Mouse (Mus musculus) midbrain, embryonic 11.5 days (tissue): ENCODE data around the gene Alg9. TPM values are rescaled to one million over a fixed set of nuclear protein-coding genes. Genes with fewer than 3 reads are reported as not detected.

Experiments used
- ATAC-seq: fragments of 200-750 bp; cut with Nextera tagmentation; 2 replicates; pipeline ENCODE4 v1.8.0; 2017; ENCODE audit warnings: moderate TSS enrichment, moderate library complexity; ENCODE audit not compliant: low FRiP score
- DNase-seq: peaks from one replicate; pipeline ENCODE4 v3.0.0; 2015; ENCODE audit warnings: low spot score; ENCODE audit errors: missing footprints
- H3K27ac ChIP-seq: fragments of 300-500 bp; sonication (generic); 2 replicates; pipeline ENCODE4 v1.5.1; 2014; ENCODE audit warnings: low read depth, low read length
- H3K27me3 ChIP-seq: fragments of 300-500 bp; sonication (generic); 2 replicates; pipeline ENCODE4 v1.6.1; 2014; ENCODE audit warnings: mild to moderate bottlenecking, low read length, moderate library complexity, mixed read lengths; ENCODE audit not compliant: control insufficient read depth, insufficient read depth
- H3K36me3 ChIP-seq: fragments of 300-500 bp; sonication (generic); 2 replicates; pipeline ENCODE4 v1.6.1; 2014; ENCODE audit warnings: mild to moderate bottlenecking, low read length, moderate library complexity, mixed read lengths; ENCODE audit not compliant: control insufficient read depth, insufficient read depth
- H3K4me1 ChIP-seq: fragments of 300-500 bp; sonication (generic); 2 replicates; pipeline ENCODE4 v1.6.1; 2014; ENCODE audit warnings: low read length; ENCODE audit not compliant: control insufficient read depth, insufficient read depth
- H3K4me2 ChIP-seq: fragments of 300-500 bp; sonication (generic); 2 replicates; pipeline ENCODE4 v1.6.1; 2014; ENCODE audit warnings: mild to moderate bottlenecking, moderate library complexity
- H3K4me3 ChIP-seq: fragments of 300-500 bp; sonication (generic); 2 replicates; pipeline ENCODE4 v1.5.1; 2014; ENCODE audit warnings: low read depth, low read length
- H3K9ac ChIP-seq: fragments of 300-500 bp; sonication (generic); 2 replicates; pipeline ENCODE4 v1.6.1; 2014; ENCODE audit warnings: low read length
- H3K9me3 ChIP-seq: fragments of 300-500 bp; sonication (generic); 2 replicates; pipeline ENCODE4 v1.6.1; 2016; ENCODE audit warnings: low read length; ENCODE audit not compliant: control insufficient read depth
- WGBS: fragments of 180-500 bp; shearing (Covaris S2); extraction: QIAGEN DNeasy Blood & Tissue Kit; methylation state at CpG from one replicate; pipeline ENCODE4 v1.1.7; 2014; 5-methylcytosine and 5-hydroxymethylcytosine counted together
- polyA plus RNA-seq: library from polyadenylated mRNA; unstranded; fragments of >200 nt; fragmentation: Nextera tagmentation; extraction: Ambion mirVana; gene quantifications from 2 replicates; pipeline ENCODE4 v1.2.1, GENCODE M21; 2014

The Alg9 gene
- polyA plus RNA-seq, 1 experiment from 2014 or later = 34.4 TPM

DNA sequence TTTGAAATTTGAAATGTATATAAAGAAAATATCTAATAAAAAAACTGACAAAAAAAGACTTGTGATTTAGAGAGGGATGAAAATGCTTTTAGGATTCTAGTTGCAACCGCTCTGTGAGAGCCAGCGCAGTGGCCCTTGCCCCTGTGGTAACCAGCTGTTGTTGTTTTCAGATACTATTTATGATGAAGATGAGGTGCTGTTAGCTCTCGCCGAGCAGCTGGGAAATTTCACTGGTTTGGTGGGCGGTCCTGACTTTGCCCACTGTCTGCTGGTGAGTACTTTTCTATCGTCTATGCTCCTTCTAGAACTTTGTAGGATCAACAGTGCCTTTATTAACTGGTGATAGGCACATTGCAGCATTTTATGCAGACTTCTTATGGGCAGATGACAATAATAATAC lies 83.9 kb downstream of the Alg9 start:
- ATAC-seq (no peak), DNase-seq (no peak)
- no peaks in the 10 kb centered on the region for H3K9me3 ChIP-seq
- H3K4me2 ChIP-seq = no peak overlapping the region
- no peak overlapping the region for H3K4me3 ChIP-seq
- 96% methylated on average over 6 of the region's 6 CpGs for WGBS
- H3K27ac ChIP-seq = no peak overlapping the region
- peaks cover 20% of the 10 kb centered on the region for H3K36me3 ChIP-seq
- no peak overlapping the region for H3K9ac ChIP-seq
- no peaks in the 10 kb centered on the region for H3K27me3 ChIP-seq
- H3K4me1 ChIP-seq = peaks cover 9% of the 10 kb centered on the region

DNA sequence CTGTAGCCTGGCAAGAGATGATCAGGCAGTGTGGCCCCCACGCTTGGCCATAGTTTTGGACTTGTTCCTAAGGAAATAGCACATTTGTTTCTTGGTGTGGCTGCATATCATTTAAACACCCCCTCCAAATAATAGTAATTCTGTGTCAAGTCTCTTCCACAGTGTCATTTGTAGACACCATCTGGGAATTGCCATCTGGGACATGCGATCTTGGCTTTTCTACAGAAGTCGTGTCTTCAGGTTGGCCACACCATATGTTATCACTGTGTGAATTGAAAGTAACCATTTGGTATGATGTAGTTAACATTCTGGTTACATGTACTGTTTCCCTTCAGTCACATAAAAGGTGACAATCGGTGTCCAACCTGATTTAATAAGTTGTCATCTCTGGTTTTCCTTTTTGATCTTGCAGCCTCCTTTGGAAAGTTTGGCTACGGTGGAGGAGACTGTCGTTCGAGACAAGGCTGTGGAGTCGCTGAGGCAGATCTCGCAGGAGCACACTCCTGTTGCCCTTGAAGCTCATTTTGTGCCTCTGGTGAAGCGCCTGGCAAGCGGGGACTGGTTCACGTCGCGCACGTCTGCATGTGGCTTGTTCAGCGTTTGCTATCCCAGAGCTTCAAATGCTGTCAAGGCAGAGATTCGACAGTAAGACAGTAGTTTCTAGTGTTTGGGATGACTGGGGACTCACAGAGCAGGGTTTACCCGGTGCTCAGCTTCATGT lies 86.5 kb downstream of the Alg9 start:
- Histone ChIP-seq H3K4me3 (no peak overlapping the region), H3K27me3 (no peaks in the 10 kb centered on the region), H3K27ac (no peak overlapping the region), H3K4me1 (peaks cover 3% of the 10 kb centered on the region), H3K9me3 (no peaks in the 10 kb centered on the region), H3K9ac (no peak overlapping the region), H3K36me3 (peaks cover 25% of the 10 kb centered on the region), H3K4me2 (no peak overlapping the region)
- ATAC-seq = no peak
- DNase-seq = no peak
- WGBS = 95% methylated on average over 18 of the region's 18 CpGs

DNA sequence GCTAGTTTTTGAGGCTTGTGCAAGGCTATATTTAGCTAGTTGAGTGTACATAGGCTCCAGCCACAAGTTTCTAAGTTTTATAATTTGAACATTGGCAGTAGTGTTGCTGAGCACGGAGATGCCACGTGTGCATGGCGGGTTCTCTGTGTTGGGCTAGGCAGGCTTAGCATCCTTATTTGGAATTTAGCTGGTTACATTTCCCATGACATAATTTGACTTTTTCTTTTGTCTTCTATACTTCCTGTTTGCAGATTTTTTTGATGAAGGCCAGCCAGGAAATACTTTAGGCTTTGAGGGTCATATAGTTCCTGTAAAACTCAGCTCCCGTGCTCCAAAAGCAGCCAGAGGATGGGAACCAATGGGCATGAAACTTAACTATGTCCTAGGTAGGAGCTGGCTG lies 89.0 kb downstream of the Alg9 start:
- no peaks in the 10 kb centered on the region for H3K4me1 ChIP-seq
- H3K9ac ChIP-seq = no peak overlapping the region
- H3K9me3 ChIP-seq = no peaks in the 10 kb centered on the region
- H3K4me2 ChIP-seq = no peak overlapping the region
- H3K27ac ChIP-seq = no peak overlapping the region
- no peak overlapping the region for H3K4me3 ChIP-seq
- DNase-seq = no peak
- 88% methylated on average over 4 of the region's 4 CpGs for WGBS
- peaks cover 40% of the 10 kb centered on the region for H3K36me3 ChIP-seq
- H3K27me3 ChIP-seq = no peaks in the 10 kb centered on the region
- ATAC-seq = no peak

DNA sequence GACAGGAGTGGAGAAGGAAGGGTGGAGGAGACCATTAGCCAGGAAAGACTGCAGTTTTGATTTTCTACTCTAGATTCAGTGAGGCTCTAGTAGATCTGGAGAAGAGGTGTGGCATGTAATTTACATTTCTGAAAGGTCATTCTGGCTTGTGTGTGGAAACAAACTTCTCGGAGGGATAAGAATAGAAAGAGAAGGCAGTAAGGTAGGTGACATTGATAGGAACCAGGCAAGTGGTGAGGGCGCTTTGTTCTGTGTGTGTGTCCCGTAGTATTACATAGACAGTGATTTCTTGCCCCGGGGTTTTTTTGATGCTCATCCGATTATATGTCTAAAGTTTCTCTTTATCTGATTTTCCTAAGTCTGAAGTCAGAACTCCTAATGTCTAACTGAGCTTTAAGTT lies 90.1 kb downstream of the Alg9 start:
- no peaks in the 10 kb centered on the region for H3K9me3 ChIP-seq
- no peak overlapping the region for H3K9ac ChIP-seq
- no peaks in the 10 kb centered on the region for H3K4me1 ChIP-seq
- no peaks in the 10 kb centered on the region for H3K27me3 ChIP-seq
- H3K4me3 ChIP-seq = no peak overlapping the region
- ATAC-seq (no peak), DNase-seq (no peak)
- no peak overlapping the region for H3K27ac ChIP-seq
- peaks cover 40% of the 10 kb centered on the region for H3K36me3 ChIP-seq
- 95% methylated on average over 5 of the region's 5 CpGs for WGBS
- H3K4me2 ChIP-seq = no peak overlapping the region

DNA sequence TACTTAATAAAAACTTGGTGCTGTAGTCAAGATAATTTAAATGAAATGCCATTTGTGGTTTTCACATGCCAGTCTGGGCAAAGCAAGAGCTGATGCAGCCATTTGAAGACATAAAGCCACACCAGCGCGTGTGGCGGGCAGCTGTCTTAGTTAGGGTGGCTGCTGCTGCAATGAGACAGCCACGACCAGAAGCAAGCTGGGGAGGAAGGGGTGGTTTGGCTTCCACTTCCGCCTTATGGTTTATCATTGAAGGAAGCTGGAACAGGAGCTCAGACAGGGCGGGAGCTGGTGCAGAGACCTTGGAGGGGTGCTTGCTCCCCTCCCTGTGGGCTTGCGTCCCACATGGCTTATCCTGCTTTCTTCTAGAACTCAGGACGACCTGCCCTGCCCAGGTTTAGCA lies 91.0 kb downstream of the Alg9 start:
- no peak for DNase-seq
- Histone ChIP-seq H3K4me2 (no peak overlapping the region), H3K36me3 (peaks cover 40% of the 10 kb centered on the region), H3K9ac (no peak overlapping the region), H3K27ac (no peak overlapping the region), H3K4me3 (no peak overlapping the region), H3K4me1 (no peaks in the 10 kb centered on the region), H3K27me3 (no peaks in the 10 kb centered on the region), H3K9me3 (no peaks in the 10 kb centered on the region)
- WGBS = 93% methylated on average over 8 of the region's 8 CpGs
- no peak for ATAC-seq

DNA sequence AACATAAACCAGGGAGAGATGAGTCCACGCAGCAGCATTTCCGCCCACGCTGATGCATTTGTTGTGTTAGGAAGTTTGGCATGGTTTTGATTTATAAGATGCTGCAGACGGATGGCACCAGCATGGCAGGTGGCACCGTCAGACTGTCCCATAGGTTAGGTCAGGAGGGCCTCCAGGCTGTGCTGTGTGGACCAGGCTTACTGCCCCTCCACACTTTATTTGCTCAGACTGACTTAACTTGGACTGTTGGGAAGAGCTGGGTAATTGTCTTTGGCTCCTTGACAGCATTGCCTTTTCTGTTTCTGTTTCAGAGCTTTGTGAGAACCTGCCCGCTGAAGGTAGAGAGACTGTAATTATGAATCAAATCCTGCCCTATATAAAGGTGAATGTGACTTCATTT lies 92.2 kb downstream of the Alg9 start:
- Histone ChIP-seq H3K4me3 (no peak overlapping the region), H3K4me2 (no peak overlapping the region), H3K9me3 (no peaks in the 10 kb centered on the region), H3K27me3 (no peaks in the 10 kb centered on the region), H3K36me3 (peaks cover 32% of the 10 kb centered on the region), H3K4me1 (no peaks in the 10 kb centered on the region), H3K9ac (no peak overlapping the region), H3K27ac (no peak overlapping the region)
- 95% methylated on average over 6 of the region's 6 CpGs for WGBS
- no peak for ATAC-seq
- DNase-seq = no peak

DNA sequence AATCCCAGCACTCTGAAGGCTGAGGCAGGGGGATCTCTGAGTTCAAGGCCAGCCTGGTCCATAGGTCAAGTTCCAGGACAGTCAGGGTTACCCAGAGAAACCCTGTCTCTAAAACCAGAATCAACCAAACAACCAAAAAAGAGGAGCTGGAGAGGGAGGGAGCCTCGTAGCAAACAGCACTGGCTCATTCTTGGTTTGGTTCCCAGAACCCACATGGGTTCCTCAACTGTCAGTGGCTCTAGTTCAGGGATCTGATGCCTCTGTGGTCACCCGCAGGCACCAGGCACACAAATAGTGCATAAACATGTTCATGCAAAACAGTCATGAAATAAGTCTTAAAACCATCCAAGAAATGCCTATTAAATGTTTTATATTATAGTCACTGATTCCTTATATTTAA lies 93.4 kb downstream of the Alg9 start:
- H3K36me3 ChIP-seq = peaks cover 28% of the 10 kb centered on the region
- H3K4me1 ChIP-seq = no peaks in the 10 kb centered on the region
- 86% methylated on average over 2 of the region's 2 CpGs for WGBS
- DNase-seq = no peak
- no peaks in the 10 kb centered on the region for H3K27me3 ChIP-seq
- no peak overlapping the region for H3K4me2 ChIP-seq
- ATAC-seq = no peak
- H3K9ac ChIP-seq = no peak overlapping the region
- no peak overlapping the region for H3K4me3 ChIP-seq
- H3K9me3 ChIP-seq = no peaks in the 10 kb centered on the region
- no peak overlapping the region for H3K27ac ChIP-seq

DNA sequence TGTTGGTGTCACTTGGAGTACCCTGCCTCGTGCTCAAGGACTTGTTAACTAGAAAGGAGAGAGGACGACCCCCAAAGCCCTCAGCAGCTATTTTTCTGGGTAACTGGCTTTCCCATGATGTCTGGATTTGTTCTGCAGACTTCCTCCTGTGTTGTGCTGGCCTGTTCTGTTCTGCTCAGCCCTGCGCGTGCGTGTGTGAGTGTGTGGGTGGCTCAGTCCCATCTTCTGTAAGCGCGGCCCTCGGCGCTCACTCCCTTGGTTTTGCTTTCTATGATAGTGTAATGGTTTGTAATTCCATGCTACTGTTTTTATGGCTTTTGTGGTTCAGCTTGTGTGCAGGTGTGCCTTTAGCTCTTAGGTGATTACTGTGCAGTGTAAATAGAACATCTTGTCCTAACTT lies 98.4 kb downstream of the Alg9 start:
- Histone ChIP-seq H3K27ac (no peak overlapping the region), H3K4me3 (no peak overlapping the region), H3K9me3 (no peaks in the 10 kb centered on the region), H3K4me1 (no peaks in the 10 kb centered on the region), H3K4me2 (no peak overlapping the region), H3K27me3 (no peaks in the 10 kb centered on the region), H3K36me3 (peaks cover 13% of the 10 kb centered on the region), H3K9ac (no peak overlapping the region)
- 93% methylated on average over 9 of the region's 9 CpGs for WGBS
- DNase-seq = no peak
- ATAC-seq = no peak

DNA sequence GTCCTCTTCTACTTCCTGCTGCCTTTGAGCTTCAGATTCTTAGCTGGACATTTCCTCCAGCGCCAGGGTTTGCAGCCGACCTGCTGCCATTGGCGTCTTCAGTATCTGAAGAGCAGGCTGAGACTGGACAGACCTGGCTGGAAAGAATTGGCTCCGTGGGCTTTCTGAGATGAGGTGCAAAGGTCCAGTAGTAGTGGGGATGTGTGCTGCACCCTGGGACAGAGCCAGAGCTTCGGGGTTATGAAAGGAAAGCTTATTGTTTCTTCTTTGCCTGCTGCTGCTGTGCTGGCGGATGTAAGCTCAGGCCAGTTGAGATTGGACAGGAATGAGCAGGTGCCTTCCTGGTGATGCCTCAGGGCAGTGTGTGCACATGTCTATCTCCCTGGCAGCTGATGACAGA lies 99.2 kb downstream of the Alg9 start:
- DNase-seq (no peak), ATAC-seq (no peak)
- no peaks in the 10 kb centered on the region for H3K9me3 ChIP-seq
- no peak overlapping the region for H3K9ac ChIP-seq
- no peak overlapping the region for H3K4me2 ChIP-seq
- H3K4me3 ChIP-seq = no peak overlapping the region
- no peaks in the 10 kb centered on the region for H3K27me3 ChIP-seq
- H3K4me1 ChIP-seq = no peaks in the 10 kb centered on the region
- peaks cover 12% of the 10 kb centered on the region for H3K36me3 ChIP-seq
- WGBS = 89% methylated on average over 6 of the region's 6 CpGs
- no peak overlapping the region for H3K27ac ChIP-seq
